Mouse (Mus musculus) thymus, postnatal 4 days (tissue): Measurements from ENCODE around the gene Clec2e.
A peak's percentile ranks its signal among the peaks of the same experiment; 100 is the strongest.

Experiments used
- DNase-seq: peaks from one replicate; pipeline ENCODE4 v3.0.0; 2021

Clec2e gene

DNA sequence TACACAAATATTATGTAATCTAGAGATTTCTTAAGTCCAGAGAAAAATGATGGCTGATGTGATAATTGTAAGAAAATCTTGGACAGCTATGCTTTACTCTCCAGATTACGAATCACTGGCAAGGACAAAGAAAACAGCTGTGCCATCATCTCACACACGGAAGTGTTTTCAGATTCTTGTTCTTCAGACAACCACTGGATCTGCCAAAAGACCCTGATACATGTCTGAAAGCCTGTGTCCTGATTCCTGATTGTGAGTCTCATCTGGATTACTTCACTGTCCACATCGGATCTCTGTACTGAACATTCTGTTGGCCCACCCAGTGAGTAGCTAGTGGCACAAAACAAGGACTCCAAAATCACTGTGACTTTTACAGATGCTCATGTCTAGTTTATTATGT is 44.5 kb downstream of the Clec2e start:
- DNase-seq, result no peak

DNA sequence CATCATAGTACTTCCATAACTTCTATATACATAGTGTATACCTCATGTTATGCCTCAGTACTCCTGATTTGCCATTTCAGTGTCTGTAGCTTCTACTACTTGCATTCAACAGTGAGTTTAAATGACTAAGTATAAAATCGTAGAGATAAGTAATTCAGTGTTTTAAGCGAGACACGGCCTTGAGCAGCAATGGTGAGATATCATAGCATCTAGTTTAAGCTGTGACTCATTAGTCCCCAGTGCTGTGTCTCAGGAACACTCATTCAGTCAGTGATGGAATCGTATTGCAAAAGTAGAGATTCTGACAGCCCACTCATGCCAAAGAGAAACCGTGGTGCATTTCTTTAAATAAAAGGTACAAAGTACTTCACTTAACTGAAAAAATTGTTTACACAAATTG is 49.0 kb downstream of the Clec2e start:
- DNase-seq, result no peak

DNA sequence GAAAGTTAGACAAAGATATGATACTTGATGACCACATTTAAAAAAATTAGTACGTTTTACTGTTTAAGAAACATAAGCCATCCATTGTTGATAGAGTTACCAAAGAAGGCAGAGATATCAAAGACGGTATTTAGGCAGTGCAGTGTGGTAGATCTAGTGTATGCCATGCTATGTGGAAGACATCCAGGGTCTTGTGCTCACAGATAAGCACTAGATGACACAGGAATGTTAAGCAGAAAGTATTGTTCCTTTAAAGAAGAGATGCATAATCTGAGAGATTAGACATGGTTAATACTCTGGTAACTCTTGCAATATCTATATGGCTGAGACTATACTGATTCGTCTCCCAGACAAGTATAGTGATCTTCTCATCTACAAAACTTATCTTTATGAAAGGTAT is 49.6 kb downstream of the Clec2e start:
- no peak for DNase-seq

DNA sequence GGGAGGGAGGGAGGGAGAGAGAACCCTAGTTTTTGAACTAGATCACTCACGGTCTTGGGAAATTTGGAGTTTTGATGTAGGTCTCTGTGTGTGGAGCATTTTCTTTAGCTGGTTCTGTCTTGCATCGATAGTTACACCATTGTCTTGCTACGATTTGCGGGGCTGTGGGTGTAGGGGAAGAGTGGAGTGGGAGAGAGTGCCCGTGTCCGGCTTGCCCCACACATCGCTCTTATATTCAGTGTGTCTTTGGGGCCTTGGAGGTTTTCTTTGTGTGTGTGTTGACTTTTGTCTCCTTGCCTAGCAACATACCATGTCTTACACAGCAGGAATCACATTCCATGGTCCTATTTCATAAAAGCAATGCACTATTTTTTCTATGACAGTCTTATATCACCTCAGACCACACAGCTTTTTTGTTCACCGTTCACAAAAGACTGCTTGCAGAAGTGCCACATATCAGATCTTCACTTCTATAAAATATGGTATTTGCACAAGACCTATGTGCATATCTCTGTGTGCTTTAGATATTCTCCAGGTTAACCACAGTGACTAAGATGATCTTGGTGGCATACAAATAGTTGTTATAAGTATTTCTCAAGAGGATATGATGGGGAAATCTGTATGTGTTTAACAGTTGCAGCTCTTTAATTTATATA is 51.0 kb downstream of the Clec2e start:
- no peak for DNase-seq

DNA sequence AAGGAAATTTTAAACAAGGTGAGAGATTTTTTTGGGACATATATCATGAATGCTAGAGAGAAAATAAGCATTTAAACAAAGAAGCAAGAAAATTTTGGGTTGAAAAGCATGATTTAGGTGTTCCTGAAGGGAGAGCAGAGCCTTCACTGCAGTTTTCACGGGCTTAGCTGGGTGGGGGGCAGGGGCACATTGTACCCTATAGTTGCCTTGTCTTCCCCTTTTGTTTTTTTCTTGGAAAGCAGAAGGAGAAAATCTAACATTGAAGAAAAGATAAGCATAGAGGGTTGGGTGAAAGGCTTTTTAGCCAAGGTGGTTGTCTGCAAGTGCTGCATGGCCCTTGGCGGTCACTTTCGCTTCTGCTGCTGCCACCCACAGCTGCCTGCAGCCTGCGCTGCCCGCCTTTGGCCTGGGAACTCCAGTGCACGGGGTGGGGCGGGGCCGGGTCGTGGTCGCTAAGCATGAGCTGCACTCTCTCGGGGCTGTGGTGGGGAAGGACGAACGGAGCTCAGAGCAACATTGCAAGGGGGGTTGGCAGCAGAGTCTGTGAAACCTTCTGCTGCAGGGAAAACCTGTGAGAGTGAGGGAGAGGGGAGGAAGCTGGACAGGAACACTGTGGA is 51.7 kb downstream of the Clec2e start:
- peak; percentile 64 for DNase-seq

DNA sequence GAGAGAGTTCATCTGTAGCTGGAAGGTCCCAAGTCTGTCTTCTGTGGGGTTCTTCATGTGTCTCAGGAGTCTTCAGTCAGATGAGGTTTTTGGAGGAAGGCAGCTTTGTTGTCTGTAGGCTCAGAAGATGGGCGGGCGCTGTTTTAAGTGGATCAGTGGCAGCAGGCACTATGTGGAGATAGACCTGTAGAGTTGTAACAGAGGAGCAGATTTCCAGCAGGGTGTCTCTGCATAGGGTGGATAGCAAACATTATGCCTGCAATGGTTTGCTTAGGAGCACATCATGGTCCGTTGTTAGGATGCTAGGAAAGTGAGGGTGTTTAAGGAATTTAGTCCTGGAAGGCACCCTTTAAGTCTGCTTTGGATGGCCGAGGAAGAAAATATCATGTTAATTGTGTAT is 52.3 kb downstream of the Clec2e start:
- peak; percentile 28 for DNase-seq

DNA sequence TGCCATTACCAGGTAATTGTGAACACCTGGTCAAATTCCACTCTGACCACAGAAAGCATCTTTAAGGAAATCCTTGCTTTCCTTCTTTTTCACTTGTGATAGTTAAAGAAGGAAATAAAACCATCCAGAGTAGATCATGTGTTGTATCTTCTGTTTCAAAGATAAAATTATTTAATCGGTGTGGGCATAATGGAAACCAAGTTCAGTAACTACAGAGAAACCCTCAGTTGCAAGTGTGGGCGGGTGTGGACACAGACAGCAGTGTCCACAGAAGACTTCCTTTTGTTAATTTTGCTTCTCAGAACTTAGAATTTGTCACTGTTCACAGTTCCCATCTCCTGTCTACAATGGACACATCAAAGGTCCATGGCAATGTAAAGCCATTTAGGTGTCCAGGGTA is 55.1 kb downstream of the Clec2e start, which contains the start of gene Klrb1f:
Gene Klrb1f (plus strand): TSS at position 301 of the 400 bp plus-strand sequence.
- DNase-seq, result no peak

DNA sequence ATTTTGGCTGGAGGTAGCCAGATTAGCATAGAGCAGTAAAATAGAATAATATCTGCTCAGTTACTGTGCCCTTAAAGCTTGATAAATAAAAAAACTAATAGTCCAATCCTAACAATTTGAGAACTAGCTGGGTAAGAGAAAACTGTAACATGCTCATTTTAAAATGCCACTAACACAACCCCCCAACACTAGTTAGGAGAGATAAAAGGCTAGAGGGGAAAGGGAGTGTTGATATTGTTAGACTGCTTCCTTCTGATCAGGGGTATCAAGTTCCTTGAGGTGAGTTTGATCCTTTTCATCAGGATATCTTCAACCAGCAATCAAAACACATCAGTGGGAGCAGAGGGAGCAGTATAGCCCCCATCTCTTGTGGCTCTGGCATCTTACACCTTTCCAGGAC is 58.2 kb downstream of the Clec2e start:
- DNase-seq, result no peak
